ENCODE assay signal across 8 mouse cellular contexts in genomic region chr5:99157973-99158372, GRCm38 (mm10).
DNase-seq lines count a peak whose midpoint lies in the region; ATAC-seq lines count a peak whose summit lies in the region.

No protein-coding gene starts in this region.

- DNase-seq in midbrain, embryonic 10.5 days (ENCODE audit: low spot score), result peak; percentile 27
- DNase-seq in adrenal gland, adult 2 months, result peak; percentile 21
- peak; percentile 10 for DNase-seq in induced T-regulatory cell, adult 2 months (ENCODE audit: low read depth)
- DNase-seq in limb, embryonic 10.5 days (ENCODE audit: low spot score), result peak; percentile 44
- peak; percentile 66 to 79 for DNase-seq in right cerebral cortex, postnatal 10 days (ENCODE audit: low spot score in 2 of 2)
- DNase-seq in thymus, postnatal 25 days, result no peak

- no peak overlapping the region for H3K27ac ChIP-seq in midbrain, embryonic 10.5 days (replicated peaks)
- H3K27ac ChIP-seq in midbrain, embryonic 16.5 days (ENCODE audit: low read length), result no peak overlapping the region
- no peak overlapping the region for H3K27ac ChIP-seq in limb, embryonic 10.5 days

- H3K36me3 ChIP-seq in midbrain, embryonic 10.5 days, result no peaks in the 10 kb centered on the region
- H3K36me3 ChIP-seq in midbrain, embryonic 16.5 days (ENCODE audit: control insufficient read depth, insufficient read depth, low read length), result no peaks in the 10 kb centered on the region
- H3K36me3 ChIP-seq in limb, embryonic 10.5 days, result no peaks in the 10 kb centered on the region

- H3K4me3 ChIP-seq in midbrain, embryonic 10.5 days, result no peak overlapping the region
- H3K4me3 ChIP-seq in midbrain, embryonic 16.5 days (ENCODE audit: low read depth, low read length), result no peak overlapping the region
- H3K4me3 ChIP-seq in limb, embryonic 10.5 days, result no peak overlapping the region

- H3K9me3 ChIP-seq in midbrain, embryonic 10.5 days (replicated peaks), result no peaks in the 10 kb centered on the region
- H3K9me3 ChIP-seq in midbrain, embryonic 16.5 days (replicated peaks; ENCODE audit: control insufficient read depth, low read length, poor library complexity, severe bottlenecking), result no peaks in the 10 kb centered on the region
- H3K9me3 ChIP-seq in limb, embryonic 10.5 days (replicated peaks), result no peaks in the 10 kb centered on the region

- 25% methylated on average over 1 of the region's 1 CpGs for WGBS in midbrain, embryonic 10.5 days
- 7% methylated on average over 1 of the region's 1 CpGs for WGBS in midbrain, embryonic 16.5 days
- 4% methylated on average over 1 of the region's 1 CpGs for WGBS in limb, embryonic 10.5 days

- no peak overlapping the region for H3K4me2 ChIP-seq in midbrain, embryonic 16.5 days (ENCODE audit: low read length)

- H3K9ac ChIP-seq in midbrain, embryonic 16.5 days (ENCODE audit: low read depth, low read length), result no peak overlapping the region

- H3K27me3 ChIP-seq in midbrain, embryonic 10.5 days (ENCODE audit: low read depth, poor library complexity, severe bottlenecking), result no peaks in the 10 kb centered on the region
- H3K27me3 ChIP-seq in midbrain, embryonic 16.5 days (ENCODE audit: control insufficient read depth, insufficient read depth, low read depth, low read length), result no peaks in the 10 kb centered on the region
- peaks cover 12% of the 10 kb centered on the region; the same call in 1 of the 2 replicates for H3K27me3 ChIP-seq in limb, embryonic 10.5 days (ENCODE audit: low read depth, poor library complexity, severe bottlenecking)

- no peaks in the 10 kb centered on the region for H3K4me1 ChIP-seq in midbrain, embryonic 10.5 days
- H3K4me1 ChIP-seq in midbrain, embryonic 16.5 days (ENCODE audit: control insufficient read depth, insufficient read depth, low read length), result no peaks in the 10 kb centered on the region
- H3K4me1 ChIP-seq in limb, embryonic 10.5 days, result 0 out of 2 replicates have a peak, but pooled peaks cover 4% of the 10 kb centered on the region

- no peak for ATAC-seq in midbrain, embryonic 16.5 days
- peak; percentile 56; the same call in 1 of the 2 replicates for ATAC-seq in common myeloid progenitor, adult 5-6 weeks (replicated peaks; ENCODE audit: low read depth, poor library complexity, severe bottlenecking)
